In the genomic region with DNA sequence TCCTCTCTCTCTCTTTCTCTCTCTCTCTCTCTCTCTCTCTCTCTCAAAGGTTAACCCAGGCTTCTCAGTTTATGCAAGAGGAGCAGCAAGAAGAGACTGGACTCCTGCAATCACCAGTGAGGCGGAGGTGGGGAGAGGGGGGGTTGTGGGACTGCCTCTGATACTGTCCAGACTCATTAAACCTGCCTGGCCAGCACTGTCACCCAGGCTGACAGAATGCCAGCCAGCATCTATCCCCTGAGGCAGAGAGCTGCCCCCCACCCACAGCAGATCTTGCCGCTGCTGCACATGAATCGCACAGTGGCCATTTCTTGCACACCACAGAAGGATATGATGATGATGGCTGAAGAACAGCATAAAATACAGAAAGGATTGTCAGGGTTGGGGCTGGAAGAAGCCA, we compare ENCODE assay signal across 16 mouse cellular contexts. TPM values are rescaled to one million over a fixed set of nuclear protein-coding genes. Genes with fewer than 3 reads are reported as not detected.
"Had no signal": no experiment of that assay in that cellular context is flagged by ENCODE, and none has a peak within 500 bp of the region (broad histone marks: within the 10 kb centered on the region; RNA-seq: fewer than 3 reads in every experiment).

No protein-coding gene starts in this region.

- H3K9ac ChIP-seq: limb, embryonic 15.5 days; liver, embryonic 14.5 days; midbrain, embryonic 12.5 days; neural tube, embryonic 13.5 days had no signal

- H3K27ac ChIP-seq: kidney, postnatal 0 days; limb, embryonic 15.5 days; liver, embryonic 14.5 days; midbrain, embryonic 12.5 days; neural tube, embryonic 13.5 days had no signal

- H3K36me3 ChIP-seq: limb, embryonic 15.5 days; midbrain, embryonic 12.5 days; neural tube, embryonic 13.5 days had no signal

- DNase-seq: kidney, adult 11 months; kidney, adult 9 months; kidney, postnatal 36 days; layer of hippocampus, adult 9-11 months; layer of hippocampus, postnatal 36 days; lung, adult 18-20 months; right cerebral cortex, adult 18-20 months; spleen, adult 18-20 months; thymus, postnatal 4 days had no signal

- H3K4me3 ChIP-seq: limb, embryonic 15.5 days; midbrain, embryonic 12.5 days; neural tube, embryonic 13.5 days had no signal

- H3K9me3 ChIP-seq: limb, embryonic 15.5 days; midbrain, embryonic 12.5 days; neural tube, embryonic 13.5 days had no signal

- ATAC-seq: midbrain, embryonic 16.5 days had no signal

- H3K4me2 ChIP-seq: limb, embryonic 15.5 days; midbrain, embryonic 12.5 days; neural tube, embryonic 13.5 days had no signal

RNA-seq across cellular contexts. Expression of gene Prrt4, which starts 4.3 kb away (rescaled TPM):
- total RNA-seq: megakaryocyte-erythroid progenitor cell, adult 5-6 weeks had no signal
